Mouse (Mus musculus) embryonic facial prominence, embryonic 12.5 days (tissue): ENCODE measurements around the gene Gng8. TPM values are rescaled to one million over a fixed set of nuclear protein-coding genes. Genes with fewer than 3 reads are reported as not detected.

Experiments
- ATAC-seq: fragments of 200-750 bp; cut with Nextera tagmentation; 2 replicates; pipeline ENCODE4 v1.8.0; 2017; ENCODE audit not compliant: insufficient number of reproducible peaks, insufficient read depth, low FRiP score, low TSS enrichment
- H3K27ac ChIP-seq: fragments of 300-500 bp; sonication (generic); 2 replicates; pipeline ENCODE4 v1.5.1; 2016; ENCODE audit warnings: mild to moderate bottlenecking
- H3K27me3 ChIP-seq: fragments of 300-500 bp; sonication (generic); 2 replicates; pipeline ENCODE4 v1.6.1; 2016; ENCODE audit warnings: mild to moderate bottlenecking, moderate library complexity
- H3K36me3 ChIP-seq: fragments of 300-500 bp; sonication (generic); 2 replicates; pipeline ENCODE4 v1.6.1; 2016; ENCODE audit warnings: mild to moderate bottlenecking
- H3K4me1 ChIP-seq: fragments of 300-500 bp; sonication (generic); 2 replicates; pipeline ENCODE4 v1.6.1; 2016
- H3K4me2 ChIP-seq: fragments of 300-500 bp; sonication (generic); replicated peaks from 2 replicates; pipeline ENCODE4 v1.6.1; 2016; ENCODE audit warnings: mild to moderate bottlenecking, moderate library complexity
- H3K4me3 ChIP-seq: fragments of 300-500 bp; sonication (generic); 2 replicates; pipeline ENCODE4 v1.5.1; 2016; ENCODE audit warnings: mild to moderate bottlenecking
- H3K9ac ChIP-seq: fragments of 300-500 bp; sonication (generic); 2 replicates; pipeline ENCODE4 v1.6.1; 2016; ENCODE audit warnings: mild to moderate bottlenecking, moderate library complexity
- H3K9me3 ChIP-seq: fragments of 300-500 bp; sonication (generic); 2 replicates; pipeline ENCODE4 v1.6.1; 2016; ENCODE audit warnings: mild to moderate bottlenecking, moderate library complexity
- WGBS: fragments of 180-500 bp; shearing (Covaris S2); methylation state at CpG from one replicate; pipeline ENCODE4 v1.1.7; 2016; 5-methylcytosine and 5-hydroxymethylcytosine counted together
- polyA plus RNA-seq: library from polyadenylated mRNA; unstranded; fragments of >200 nt; fragmentation: Nextera tagmentation; extraction: Ambion mirVana; gene quantifications from 2 replicates; pipeline ENCODE4 v1.2.1, GENCODE M21; 2016

The Gng8 gene
- polyA plus RNA-seq, result 21.5 and 22.7 TPM in 2 replicates

DNA sequence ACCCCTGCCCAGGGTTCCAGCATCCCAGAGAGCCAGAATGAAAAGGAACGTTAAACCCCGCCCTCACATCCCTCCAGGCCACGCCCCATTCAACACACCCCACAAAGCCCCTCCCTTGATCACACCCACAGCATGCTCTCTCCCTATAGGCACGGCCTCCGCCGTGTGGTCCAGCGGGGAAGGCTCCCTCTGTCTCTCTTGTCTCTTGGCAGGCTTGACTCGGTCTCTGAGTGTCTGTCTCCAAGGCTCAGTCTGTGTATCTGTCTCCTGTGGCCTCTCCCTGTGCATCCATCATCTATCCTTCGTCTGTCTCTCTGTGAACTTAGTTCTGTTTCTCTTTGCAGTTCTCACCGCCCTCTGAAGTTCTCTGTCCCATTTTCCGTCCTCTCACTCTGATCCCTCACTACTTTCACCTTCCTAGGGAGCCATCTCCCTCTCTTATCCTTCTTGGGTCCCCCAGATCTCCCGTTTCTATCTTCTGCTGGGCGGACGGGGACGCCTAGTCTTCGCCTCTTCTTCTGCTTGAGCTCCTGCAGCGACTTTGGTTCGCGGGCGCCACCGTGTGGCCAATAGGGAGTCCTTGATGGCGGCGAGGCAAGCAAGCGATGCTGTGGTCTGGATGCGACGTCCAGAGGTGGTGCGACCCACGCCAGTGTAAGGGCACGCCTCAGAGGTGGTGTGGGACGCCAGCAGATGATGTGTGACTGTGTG, at the start of gene Gng8:
Gene Gng8 (plus strand): TSS at position 146 of the 711 bp plus-strand sequence.
- H3K36me3 ChIP-seq, result peaks cover 19% of the 10 kb centered on the region
- ATAC-seq, result peak; percentile 76
- H3K27ac ChIP-seq, result peak within 1 kb of the TSS; percentile 96
- H3K4me3 ChIP-seq, result peak within 1 kb of the TSS; percentile 32
- WGBS, result under 1% methylated on average over 30 of the region's 30 CpGs
- H3K9me3 ChIP-seq, result no peaks in the 10 kb centered on the region
- H3K27me3 ChIP-seq, result peaks cover 10% of the 10 kb centered on the region; the same call in 1 of the 2 replicates
- H3K4me1 ChIP-seq, result peaks cover 52% of the 10 kb centered on the region
- H3K9ac ChIP-seq, result peak within 1 kb of the TSS; percentile 47
- peak within 1 kb of the TSS; percentile 57 for H3K4me2 ChIP-seq

DNA sequence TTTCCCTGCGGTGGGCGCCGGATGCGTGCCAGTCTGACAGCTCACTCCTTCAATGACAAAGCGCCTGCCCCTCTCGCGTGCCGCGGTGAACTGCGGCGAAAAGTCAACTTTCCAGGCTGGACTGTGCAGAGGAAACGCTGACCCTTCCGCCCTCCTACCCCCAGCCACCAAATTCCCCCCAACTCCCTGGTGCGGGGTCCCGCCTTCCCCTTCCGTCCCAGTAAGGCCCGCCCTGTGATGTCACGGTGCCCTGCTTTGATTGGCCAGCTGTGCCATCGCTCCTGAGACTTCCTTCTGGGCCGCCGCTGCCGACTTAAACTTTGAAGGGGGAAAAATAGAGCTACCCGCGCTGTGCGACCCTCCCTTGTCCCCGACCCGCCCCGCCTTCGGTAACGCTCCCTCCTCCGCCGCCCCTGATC, 48.9 kb upstream of the Gng8 start, which contains the start of gene Prkd2:
Gene Prkd2 (plus strand): TSS at position 258 of the 419 bp plus-strand sequence.
- H3K4me2 ChIP-seq, result peak within 1 kb of the TSS; percentile 98
- peak within 1 kb of the TSS; percentile 89 for H3K27ac ChIP-seq
- H3K9me3 ChIP-seq, result no peaks in the 10 kb centered on the region
- peak within 1 kb of the TSS; percentile 81 for H3K9ac ChIP-seq
- peak within 1 kb of the TSS; percentile 63 for H3K4me3 ChIP-seq
- peaks cover 23% of the 10 kb centered on the region for H3K4me1 ChIP-seq
- peak; percentile 69 for ATAC-seq
- H3K27me3 ChIP-seq, result no peaks in the 10 kb centered on the region
- H3K36me3 ChIP-seq, result peaks cover 38% of the 10 kb centered on the region
- under 1% methylated on average over 27 of the region's 32 CpGs for WGBS

DNA sequence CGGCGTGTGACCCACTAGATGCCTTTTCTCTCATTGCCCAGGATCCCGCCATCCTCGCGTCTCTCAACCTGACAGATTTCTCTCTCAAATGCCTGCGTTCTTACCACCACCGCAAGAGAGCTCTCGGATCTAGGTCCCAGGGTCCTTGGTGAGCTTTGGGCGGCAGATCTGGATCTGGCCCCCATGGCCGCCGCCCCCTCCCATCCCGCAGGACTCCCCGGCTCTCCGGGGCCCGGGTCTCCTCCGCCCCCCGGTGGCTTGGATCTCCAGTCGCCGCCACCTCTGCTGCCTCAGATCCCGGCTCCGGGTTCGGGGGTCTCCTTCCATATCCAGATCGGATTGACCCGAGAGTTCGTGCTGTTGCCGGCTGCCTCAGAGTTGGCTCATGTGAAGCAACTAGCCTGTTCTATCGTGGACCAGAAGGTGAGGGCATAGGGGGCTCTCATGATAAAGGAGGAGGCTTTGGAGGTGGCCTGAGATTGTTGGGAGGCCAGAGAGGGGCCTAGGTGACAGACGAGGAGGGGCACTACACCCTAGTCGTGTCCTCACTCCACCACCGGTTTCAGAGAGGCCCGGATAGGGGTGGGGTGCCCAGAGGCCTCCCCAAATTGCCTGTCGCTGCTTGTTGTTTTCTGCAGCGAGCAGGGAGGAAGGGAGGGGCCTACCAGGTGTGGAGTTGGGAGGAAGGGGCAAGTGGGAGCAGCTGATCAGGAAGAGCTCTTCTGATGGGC, 48.0 kb upstream of the Gng8 start:
- Histone ChIP-seq H3K27ac (peak overlapping the region; percentile 89), H3K4me3 (peak overlapping the region; percentile 63), H3K36me3 (peaks cover 29% of the 10 kb centered on the region), H3K4me2 (peak overlapping the region; percentile 98), H3K27me3 (no peaks in the 10 kb centered on the region), H3K9me3 (no peaks in the 10 kb centered on the region), H3K9ac (peak overlapping the region; percentile 81), H3K4me1 (peaks cover 23% of the 10 kb centered on the region)
- WGBS, result 1% methylated on average over 33 of the region's 33 CpGs
- no peak for ATAC-seq

DNA sequence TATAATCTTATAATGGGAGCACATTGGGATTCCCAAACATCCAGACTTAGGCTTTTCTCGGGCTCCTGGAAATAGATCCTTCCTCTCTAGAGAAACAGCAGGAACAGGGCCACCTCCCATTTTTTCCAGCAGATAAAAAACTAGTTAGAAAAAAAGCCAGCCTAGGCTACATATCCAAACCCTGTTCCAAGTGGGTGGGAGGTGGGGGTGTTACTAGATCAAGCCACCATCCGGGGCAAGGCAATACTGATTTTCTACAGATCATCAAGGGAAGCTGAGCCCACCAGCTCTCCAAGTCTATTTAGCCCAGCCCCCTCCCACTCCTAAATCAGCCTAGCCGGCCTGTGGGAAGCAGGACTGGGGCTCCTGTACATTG, 46.9 kb upstream of the Gng8 start:
- Histone ChIP-seq H3K9me3 (no peaks in the 10 kb centered on the region), H3K4me2 (peak overlapping the region; percentile 98), H3K4me1 (peaks cover 23% of the 10 kb centered on the region), H3K4me3 (peak overlapping the region; percentile 63; the same call in 1 of the 2 replicates), H3K27me3 (no peaks in the 10 kb centered on the region), H3K27ac (0 out of 2 replicates have a peak overlapping the region, but pooled peaks have one; percentile 57), H3K36me3 (peaks cover 29% of the 10 kb centered on the region), H3K9ac (peak overlapping the region; percentile 31; the same call in 1 of the 2 replicates)
- ATAC-seq, result no peak
- WGBS, result 51% methylated on average over 3 of the region's 3 CpGs

DNA sequence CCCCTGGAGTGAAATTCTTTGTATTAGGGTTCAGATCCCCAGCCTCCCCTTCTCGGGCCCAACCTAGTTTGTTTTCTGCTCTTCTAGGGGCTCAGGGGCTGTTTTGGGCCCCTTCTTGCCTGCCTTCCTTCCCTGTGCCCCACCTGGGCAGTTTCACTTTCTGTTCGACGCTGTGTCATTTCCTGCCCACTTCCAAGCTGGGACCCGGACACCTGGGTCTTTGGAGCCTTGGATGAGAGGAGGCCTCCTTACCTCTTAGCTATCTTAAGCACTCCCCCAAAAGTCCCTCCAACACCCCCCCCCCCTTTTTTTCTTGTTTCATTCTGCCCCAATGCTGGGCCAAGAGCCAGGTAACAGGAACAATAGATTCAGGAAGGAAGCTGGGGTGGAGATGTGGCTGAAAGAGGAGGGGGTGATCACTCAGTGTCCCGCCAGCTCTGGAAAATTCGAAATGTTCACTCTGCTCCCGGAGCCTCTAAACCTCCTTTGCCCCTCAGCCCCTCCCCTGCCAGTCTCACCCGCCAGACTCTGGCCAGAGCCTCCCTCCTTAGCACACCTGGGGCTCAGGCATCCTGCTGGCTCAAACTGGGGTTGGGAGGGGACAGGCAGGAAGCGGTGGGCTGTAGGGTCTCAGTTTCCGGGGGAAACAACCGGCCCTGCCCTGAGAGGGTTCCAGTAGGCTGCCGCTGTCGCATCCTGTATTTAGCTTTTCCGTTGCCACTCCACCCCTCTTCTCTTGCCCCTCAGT, 46.3 kb upstream of the Gng8 start:
- Histone ChIP-seq H3K4me1 (peaks cover 23% of the 10 kb centered on the region), H3K4me2 (peak overlapping the region; percentile 98), H3K9ac (peak overlapping the region; percentile 31), H3K27ac (peak overlapping the region; percentile 57; the same call in 1 of the 2 replicates), H3K4me3 (peak overlapping the region; percentile 63; the same call in 1 of the 2 replicates), H3K27me3 (no peaks in the 10 kb centered on the region), H3K36me3 (peaks cover 29% of the 10 kb centered on the region), H3K9me3 (no peaks in the 10 kb centered on the region)
- ATAC-seq, result no peak
- 30% methylated on average over 14 of the region's 14 CpGs for WGBS

DNA sequence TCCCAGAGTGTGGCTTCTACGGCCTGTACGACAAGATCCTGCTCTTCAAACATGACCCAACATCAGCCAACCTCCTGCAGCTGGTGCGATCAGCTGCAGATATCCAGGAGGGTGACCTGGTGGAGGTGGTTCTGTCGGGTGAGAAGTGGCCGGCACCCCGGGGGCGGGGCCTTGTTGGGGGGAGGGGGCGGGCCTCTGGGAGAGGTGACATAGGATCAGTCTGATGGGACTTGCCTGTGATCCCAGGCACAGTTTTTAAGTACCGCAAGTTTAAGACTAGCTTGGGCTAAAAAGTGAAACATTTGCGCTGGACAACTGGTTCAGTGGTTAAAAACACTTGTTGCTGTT, 45.8 kb upstream of the Gng8 start:
- Histone ChIP-seq H3K9me3 (no peaks in the 10 kb centered on the region), H3K4me1 (peaks cover 23% of the 10 kb centered on the region), H3K27me3 (no peaks in the 10 kb centered on the region), H3K4me3 (peak overlapping the region; percentile 63; the same call in 1 of the 2 replicates), H3K9ac (peak overlapping the region; percentile 30), H3K4me2 (peak overlapping the region; percentile 98), H3K36me3 (peaks cover 29% of the 10 kb centered on the region), H3K27ac (peak overlapping the region; percentile 57; the same call in 1 of the 2 replicates)
- WGBS, result 28% methylated on average over 10 of the region's 10 CpGs
- no peak for ATAC-seq

DNA sequence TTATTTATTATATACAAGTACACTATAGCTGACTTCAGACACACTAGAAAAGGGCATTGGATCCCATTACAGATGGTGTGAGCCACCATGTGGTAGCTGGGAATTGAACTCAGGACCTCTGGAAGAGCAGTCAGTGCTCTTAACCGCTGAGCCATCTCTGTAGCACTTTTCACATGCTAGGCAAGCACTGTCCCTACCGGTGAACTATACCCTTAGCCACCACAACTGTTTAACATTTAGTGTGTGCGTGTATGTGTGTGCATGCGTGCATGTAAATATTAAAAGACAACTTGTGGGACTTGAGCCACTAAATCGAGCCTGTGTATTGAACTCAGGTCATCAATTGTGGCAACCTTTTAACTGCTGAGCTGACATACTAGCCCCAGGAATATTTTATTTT, 44.8 kb upstream of the Gng8 start:
- Histone ChIP-seq H3K4me1 (peaks cover 23% of the 10 kb centered on the region), H3K4me2 (no peak overlapping the region), H3K4me3 (no peak overlapping the region), H3K9me3 (no peaks in the 10 kb centered on the region), H3K27me3 (no peaks in the 10 kb centered on the region), H3K36me3 (peaks cover 26% of the 10 kb centered on the region), H3K27ac (no peak overlapping the region), H3K9ac (no peak overlapping the region)
- WGBS, result 96% methylated on average over 5 of the region's 5 CpGs
- ATAC-seq, result no peak

DNA sequence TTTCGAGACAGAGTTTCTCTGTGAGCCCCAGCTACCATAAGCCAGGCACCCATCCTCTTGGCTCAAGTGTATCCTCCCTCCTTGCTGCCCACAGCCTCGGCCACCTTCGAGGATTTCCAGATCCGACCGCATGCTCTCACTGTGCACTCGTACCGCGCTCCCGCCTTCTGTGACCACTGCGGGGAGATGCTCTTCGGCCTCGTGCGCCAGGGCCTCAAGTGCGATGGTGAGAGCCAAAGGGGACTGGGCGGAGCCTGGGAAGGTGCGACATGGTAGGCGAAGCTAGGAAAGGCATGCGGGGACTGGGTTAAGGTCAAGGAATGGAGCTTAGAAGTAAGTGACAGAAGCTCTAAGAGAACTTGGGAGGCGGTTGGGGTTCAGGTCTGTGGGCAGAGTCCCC, 44.1 kb upstream of the Gng8 start:
- WGBS, result 85% methylated on average over 19 of the region's 19 CpGs
- ATAC-seq, result no peak
- peaks cover 23% of the 10 kb centered on the region for H3K4me1 ChIP-seq
- peaks cover 27% of the 10 kb centered on the region for H3K36me3 ChIP-seq
- H3K9ac ChIP-seq, result no peak overlapping the region
- no peak overlapping the region for H3K4me2 ChIP-seq
- H3K4me3 ChIP-seq, result no peak overlapping the region
- H3K9me3 ChIP-seq, result no peaks in the 10 kb centered on the region
- H3K27me3 ChIP-seq, result no peaks in the 10 kb centered on the region
- no peak overlapping the region for H3K27ac ChIP-seq

DNA sequence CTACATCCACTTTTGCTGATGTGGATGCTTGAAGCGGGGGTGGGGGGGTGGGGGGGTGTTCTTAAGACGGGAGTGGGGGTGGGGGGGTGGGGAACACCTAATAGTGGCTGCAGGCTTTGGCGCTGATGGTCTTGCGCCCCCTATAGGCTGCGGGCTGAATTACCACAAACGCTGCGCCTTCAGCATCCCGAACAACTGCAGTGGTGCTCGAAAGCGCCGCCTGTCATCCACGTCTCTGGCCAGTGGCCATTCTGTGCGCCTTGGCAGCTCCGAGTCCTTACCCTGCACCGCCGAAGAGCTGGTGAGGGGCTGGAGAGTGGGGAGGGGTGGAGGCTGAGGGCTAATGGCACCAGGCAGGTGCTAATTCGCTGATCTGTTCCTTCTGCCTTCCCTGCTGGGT, 43.0 kb upstream of the Gng8 start:
- H3K27ac ChIP-seq, result no peak overlapping the region
- H3K4me2 ChIP-seq, result no peak overlapping the region
- H3K9me3 ChIP-seq, result no peaks in the 10 kb centered on the region
- H3K4me3 ChIP-seq, result no peak overlapping the region
- peaks cover 23% of the 10 kb centered on the region for H3K4me1 ChIP-seq
- peaks cover 35% of the 10 kb centered on the region for H3K36me3 ChIP-seq
- WGBS, result 22% methylated on average over 17 of the region's 17 CpGs
- no peaks in the 10 kb centered on the region for H3K27me3 ChIP-seq
- no peak for ATAC-seq
- H3K9ac ChIP-seq, result no peak overlapping the region

DNA sequence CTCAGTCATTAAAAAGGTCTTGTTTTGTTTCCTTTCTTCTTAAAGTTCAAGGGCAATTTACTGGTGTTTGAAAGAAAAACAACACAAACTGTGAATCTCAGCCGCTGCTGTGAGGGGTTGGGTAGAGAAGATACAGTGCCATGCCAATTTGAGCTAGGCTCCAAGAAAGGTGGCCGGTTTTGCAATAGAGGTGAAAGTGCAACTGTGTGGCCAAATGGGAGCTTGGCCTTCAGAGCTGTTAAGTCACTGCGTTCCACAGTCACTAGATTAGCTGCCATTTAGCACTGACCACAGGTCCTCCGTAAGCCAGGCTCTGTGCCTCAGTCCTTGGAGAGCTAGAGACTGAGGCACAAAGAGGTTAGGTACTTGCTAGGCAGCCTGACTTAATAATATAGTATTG, 40.0 kb upstream of the Gng8 start:
- H3K4me2 ChIP-seq, result no peak overlapping the region
- H3K9me3 ChIP-seq, result no peaks in the 10 kb centered on the region
- ATAC-seq, result no peak
- H3K27ac ChIP-seq, result no peak overlapping the region
- no peaks in the 10 kb centered on the region for H3K4me1 ChIP-seq
- no peaks in the 10 kb centered on the region for H3K27me3 ChIP-seq
- H3K36me3 ChIP-seq, result peaks cover 66% of the 10 kb centered on the region
- H3K4me3 ChIP-seq, result no peak overlapping the region
- no peak overlapping the region for H3K9ac ChIP-seq
- 94% methylated on average over 4 of the region's 4 CpGs for WGBS

DNA sequence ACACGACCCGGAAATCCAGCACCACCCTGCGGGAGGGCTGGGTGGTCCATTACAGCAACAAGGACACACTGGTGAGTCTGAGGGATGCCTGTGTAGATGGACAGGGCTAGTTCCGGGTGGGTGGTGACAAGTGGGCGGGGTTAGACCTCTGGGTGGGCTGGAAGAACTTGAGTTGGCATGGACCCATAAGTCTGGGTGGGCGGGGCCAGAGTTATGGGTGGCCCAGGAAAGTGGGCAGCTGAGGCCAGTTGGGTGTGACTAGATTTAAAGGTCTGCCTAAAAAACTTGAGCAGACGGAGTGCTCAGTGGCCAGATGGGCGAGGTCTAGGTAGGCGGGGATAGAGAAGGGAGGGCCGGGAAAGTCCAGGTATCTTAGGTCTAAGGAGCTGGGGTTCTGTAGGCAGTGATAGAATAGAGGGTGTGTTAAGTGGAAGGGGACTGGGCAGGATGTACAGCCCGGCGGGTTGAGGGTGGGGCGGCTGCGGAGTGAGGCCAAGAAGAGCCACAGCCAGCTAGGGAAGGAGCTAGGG, 38.2 kb upstream of the Gng8 start:
- no peak overlapping the region for H3K4me2 ChIP-seq
- no peak overlapping the region for H3K27ac ChIP-seq
- H3K9me3 ChIP-seq, result no peaks in the 10 kb centered on the region
- H3K27me3 ChIP-seq, result no peaks in the 10 kb centered on the region
- no peak for ATAC-seq
- H3K9ac ChIP-seq, result no peak overlapping the region
- H3K4me3 ChIP-seq, result no peak overlapping the region
- 78% methylated on average over 14 of the region's 14 CpGs for WGBS
- no peaks in the 10 kb centered on the region for H3K4me1 ChIP-seq
- H3K36me3 ChIP-seq, result peaks cover 83% of the 10 kb centered on the region
